Mouse (Mus musculus): ENCODE measurements around the gene Gm21985.

Gm21985 gene

GRCm38 (mm10) chr2:112328069-112328777, 62.1 kb downstream of the Gm21985 start:
- DNase-seq (ENCODE audit: low read depth, low spot score): no peak

GRCm38 (mm10) chr2:112332051-112332898, 66.2 kb downstream of the Gm21985 start:
- DNase-seq (ENCODE audit: low read depth, low spot score): no peak

- DNase-seq (ENCODE audit: low read depth, low spot score): no peak
Measured at GRCm38 (mm10) chr2:112337211-112337610, 71.1 kb downstream of the Gm21985 start.

- DNase-seq (ENCODE audit: low read depth, low spot score): no peak
Measured at GRCm38 (mm10) chr2:112339736-112340135, 73.6 kb downstream of the Gm21985 start.

GRCm38 (mm10) chr2:112341117-112341516, 75.0 kb downstream of the Gm21985 start:
- no peak for DNase-seq (ENCODE audit: low read depth, low spot score)

- DNase-seq (ENCODE audit: low read depth, low spot score): no peak
Measured at GRCm38 (mm10) chr2:112348246-112348645, 82.1 kb downstream of the Gm21985 start.

- DNase-seq (ENCODE audit: low read depth, low spot score): no peak
Measured at GRCm38 (mm10) chr2:112353685-112354455, 87.8 kb downstream of the Gm21985 start.

GRCm38 (mm10) chr2:112359611-112360010, 93.5 kb downstream of the Gm21985 start:
- no peak for DNase-seq (ENCODE audit: low read depth, low spot score)

- no peak for DNase-seq (ENCODE audit: low read depth, low spot score)
Measured at GRCm38 (mm10) chr2:112360012-112360780, 94.1 kb downstream of the Gm21985 start.

GRCm38 (mm10) chr2:112360781-112361169, 94.7 kb downstream of the Gm21985 start:
- no peak for DNase-seq (ENCODE audit: low read depth, low spot score)

- DNase-seq (ENCODE audit: low read depth, low spot score): no peak
Measured at GRCm38 (mm10) chr2:112367222-112367621, 101.1 kb downstream of the Gm21985 start.

- peak; percentile 87 for DNase-seq (ENCODE audit: low read depth, low spot score)
Measured at GRCm38 (mm10) chr2:112367726-112368673, 101.9 kb downstream of the Gm21985 start, which contains the start of gene Emc4. TSS of gene Emc4 (minus strand) at chr2:112368027.

GRCm38 (mm10) chr2:112369941-112370340, 103.8 kb downstream of the Gm21985 start:
- no peak for DNase-seq (ENCODE audit: low read depth, low spot score)

- DNase-seq (ENCODE audit: low read depth, low spot score): no peak
Measured at GRCm38 (mm10) chr2:112373141-112373540, 107.0 kb downstream of the Gm21985 start.

GRCm38 (mm10) chr2:112374610-112375009, 108.5 kb downstream of the Gm21985 start:
- DNase-seq (ENCODE audit: low read depth, low spot score): no peak

- peak; percentile 89 for DNase-seq (ENCODE audit: low read depth, low spot score)
Measured at GRCm38 (mm10) chr2:112378973-112379898, 113.1 kb downstream of the Gm21985 start, which contains the start of gene Katnbl1. TSS of gene Katnbl1 (plus strand) at chr2:112379211.

GRCm38 (mm10) chr2:112380131-112380530, 114.0 kb downstream of the Gm21985 start:
- DNase-seq (ENCODE audit: low read depth, low spot score): no peak

GRCm38 (mm10) chr2:112381219-112381618, 115.1 kb downstream of the Gm21985 start:
- DNase-seq (ENCODE audit: low read depth, low spot score): no peak

- no peak for DNase-seq (ENCODE audit: low read depth, low spot score)
Measured at GRCm38 (mm10) chr2:112390843-112391242, 124.7 kb downstream of the Gm21985 start.

Data from retina, postnatal 7 days (tissue).